Mouse (Mus musculus): ENCODE measurements around the gene Ackr4.

DNA sequence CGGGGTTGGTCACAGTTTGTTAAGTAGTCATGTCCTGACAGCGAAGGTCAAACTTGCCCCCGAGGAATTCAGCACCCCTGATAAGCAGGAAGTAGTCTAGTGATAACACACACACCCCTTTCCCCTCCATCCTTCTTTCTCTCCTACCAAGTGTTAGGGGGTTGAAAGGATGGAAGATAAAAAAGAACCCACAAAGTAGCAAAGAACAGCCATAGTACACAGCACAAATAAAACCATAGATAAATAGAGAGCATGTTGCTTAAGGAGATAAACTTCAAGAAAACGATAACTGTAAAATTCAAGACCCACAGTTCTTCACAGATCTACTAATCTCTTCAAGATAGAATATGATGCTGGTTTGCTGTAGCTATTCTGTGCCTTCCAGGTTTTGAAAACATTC lies 56.5 kb downstream of the Ackr4 start:
- TF ChIP-seq CTCF (IDR thresholded peaks at IDR 0.05; ENCODE audit: control insufficient read depth, insufficient read depth, insufficient read length) (no peak), MYOD1 (IDR thresholded peaks at IDR 0.05; ENCODE audit: control insufficient read depth, insufficient read length, low read depth) (no peak), USF1 (IDR thresholded peaks at IDR 0.05; ENCODE audit: low read depth) (no peak), MAX (IDR thresholded peaks at IDR 0.05) (no peak)
